Mouse (Mus musculus) megakaryocyte, embryonic 14.5 days (primary cell): ENCODE results near the gene Urah.

Experiments
- FLI1 ChIP-seq: IDR thresholded peaks from 2 replicates; pipeline ENCODE4 v1.6.1; 2012; ENCODE audit warnings: low read length, inconsistent platforms, mixed read lengths
- GATA1 ChIP-seq: IDR thresholded peaks from 3 replicates; pipeline ENCODE4 v1.6.1; 2012; ENCODE audit warnings: mixed read lengths, low read length, inconsistent platforms, borderline replicate concordance

DNA sequence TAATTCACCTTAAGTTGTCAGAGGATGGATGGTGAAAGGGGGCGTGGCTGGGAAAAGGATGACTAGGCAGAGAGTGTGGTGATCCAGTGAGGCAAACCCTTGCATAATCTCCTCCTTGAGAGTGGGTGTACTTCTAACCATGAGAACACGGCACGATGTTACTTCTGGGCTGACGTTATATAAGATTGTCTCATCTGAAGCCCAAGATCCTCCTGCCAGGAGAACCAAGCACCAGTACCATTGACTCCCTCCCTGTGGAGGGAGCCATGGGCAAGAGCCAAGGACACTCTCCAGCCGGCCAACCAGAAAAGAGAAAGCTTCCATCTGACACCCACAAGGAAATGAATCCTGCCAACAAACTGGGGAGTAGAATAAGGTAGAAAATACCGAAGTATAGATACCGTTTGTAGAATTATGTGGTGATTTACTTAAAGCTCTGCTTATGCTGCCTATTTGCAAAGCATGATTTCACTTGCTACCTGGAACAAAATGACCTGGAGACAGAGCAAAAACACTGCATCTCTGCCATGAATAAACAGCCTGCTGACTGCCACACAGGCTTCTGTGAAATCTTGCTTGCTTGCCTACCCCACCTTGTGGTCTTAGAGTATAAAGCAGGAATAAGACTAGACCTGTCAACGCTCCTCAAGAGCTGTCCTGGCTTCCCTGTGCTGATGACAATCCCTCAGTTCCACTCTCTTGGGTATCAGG is 6.5 kb upstream of the Urah start:
- TF ChIP-seq GATA1 = no peak
- TF ChIP-seq FLI1 = no peak
